Mouse (Mus musculus): ENCODE data around the gene Ccdc28a. TPM values are rescaled to one million over a fixed set of nuclear protein-coding genes. Genes with fewer than 3 reads are reported as not detected.

Gene Ccdc28a
- 17.9 and 20.9 TPM in 2 replicates for polyA plus RNA-seq (2012; rRNA removed)

DNA sequence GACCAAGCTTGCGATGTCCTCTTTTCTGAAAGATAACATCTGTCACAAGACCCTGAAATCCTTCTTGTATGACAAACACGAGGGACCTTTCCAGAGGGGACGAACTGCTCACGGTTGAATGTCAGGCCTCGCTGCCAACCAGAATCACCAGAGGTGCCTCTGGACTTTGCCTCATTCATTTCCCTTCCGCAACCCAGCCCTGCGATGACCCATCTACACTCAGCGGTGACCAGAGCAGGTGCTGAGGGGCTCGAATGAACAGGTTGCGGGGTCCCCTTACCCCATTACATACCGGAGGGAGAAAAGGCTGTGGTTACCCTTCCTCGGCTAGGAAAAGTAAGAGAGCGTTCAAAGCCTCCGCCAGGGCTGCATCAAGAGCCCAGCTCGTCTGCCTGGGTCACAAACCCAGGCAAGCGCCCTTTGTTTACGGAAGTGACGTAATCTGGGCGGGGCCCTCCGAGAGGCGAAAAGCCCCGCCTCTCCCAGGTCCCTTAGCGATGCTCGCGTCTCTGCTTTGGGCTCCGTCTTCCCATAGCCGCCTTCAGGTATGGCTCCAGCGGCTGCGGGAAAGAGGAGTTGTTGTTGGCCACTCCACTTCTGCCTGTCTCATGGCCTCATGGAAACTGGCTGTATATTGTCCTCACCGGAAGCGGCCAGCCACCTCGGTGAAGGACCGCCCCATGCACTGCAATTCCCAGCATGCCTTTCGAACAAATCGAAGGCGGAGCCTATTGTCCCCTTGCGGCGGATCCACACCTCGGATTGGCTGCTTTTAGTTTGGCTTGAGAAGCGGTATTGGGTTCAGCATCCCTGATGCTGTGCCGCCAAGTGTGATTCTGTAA is at the start of gene Ccdc28a:
Gene Ccdc28a, minus strand, starts transcription at position 439 of the 842 bp plus-strand sequence.
- DNase-seq (ENCODE audit: low read depth): peak; percentile 50

DNA sequence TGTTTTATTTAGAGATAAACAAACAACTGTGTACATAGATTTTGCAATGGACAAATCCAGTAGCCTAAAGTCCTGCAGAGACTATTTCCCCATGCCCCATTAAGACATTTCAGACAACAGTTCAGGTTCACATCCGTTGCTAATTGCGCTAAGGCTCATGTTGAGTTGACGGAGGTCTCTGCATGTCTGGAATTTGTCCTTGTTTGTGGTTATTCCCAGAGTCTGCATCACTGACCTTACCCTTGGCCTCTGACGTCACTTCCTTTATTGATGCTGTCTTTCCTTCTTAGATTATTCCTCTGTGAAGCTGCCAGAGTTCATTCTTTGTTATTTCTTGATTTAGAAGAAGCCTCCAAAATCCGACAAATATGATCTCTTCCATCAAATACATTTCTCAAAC is 49.2 kb upstream of the Ccdc28a start:
- no peak for DNase-seq (ENCODE audit: low read depth)

DNA sequence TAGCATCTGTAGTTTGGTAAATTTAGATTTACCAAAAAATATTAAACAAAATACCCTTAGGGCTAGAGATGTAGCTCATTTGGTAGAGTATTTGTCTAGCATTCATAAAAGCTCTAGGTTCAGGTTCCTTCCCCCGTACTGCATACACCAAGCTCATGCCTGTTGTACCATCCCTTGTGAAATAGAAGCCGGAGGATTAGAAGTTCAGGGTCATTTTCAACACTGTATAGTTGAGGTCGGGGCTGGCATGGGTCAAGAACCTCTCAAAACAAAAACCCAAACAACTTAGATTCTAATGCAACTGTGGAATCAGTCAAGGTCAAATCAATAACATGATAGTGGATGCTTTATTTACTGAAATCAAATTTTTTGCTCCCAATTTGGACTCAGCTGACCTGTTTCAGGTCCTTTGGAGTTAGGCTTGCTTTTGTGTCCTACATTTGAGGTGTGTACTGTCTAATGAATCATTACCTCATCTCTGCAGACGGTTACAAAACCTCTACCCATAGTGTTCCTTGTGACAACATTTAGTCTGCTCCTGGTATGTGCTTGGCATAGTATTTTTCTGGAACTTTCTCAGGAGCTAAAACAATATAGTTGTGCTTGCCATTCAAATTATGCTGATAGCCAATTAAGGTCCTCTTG is 41.4 kb upstream of the Ccdc28a start:
- peak; percentile 12 for DNase-seq (ENCODE audit: low read depth)

DNA sequence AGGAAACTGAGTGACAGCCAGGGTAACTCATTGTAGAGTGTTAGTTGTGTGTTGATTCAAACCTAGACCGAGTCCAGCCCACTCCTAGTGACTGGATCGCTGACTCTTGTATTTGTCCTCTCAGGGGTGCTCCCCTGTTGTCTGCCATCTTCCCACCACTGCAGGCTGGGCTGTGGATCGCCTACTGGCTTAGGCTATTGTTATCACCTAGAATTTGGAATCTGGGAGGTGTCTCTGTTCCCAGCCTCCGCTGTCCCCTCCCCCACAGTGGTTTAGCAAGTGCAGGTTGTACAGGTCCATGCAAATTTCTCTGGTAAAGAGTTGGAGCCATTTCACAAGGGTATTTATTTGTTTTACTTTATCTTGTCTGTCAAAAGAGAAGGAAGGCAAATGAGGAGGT is 16.5 kb upstream of the Ccdc28a start:
- no peak for DNase-seq (ENCODE audit: low read depth)

DNA sequence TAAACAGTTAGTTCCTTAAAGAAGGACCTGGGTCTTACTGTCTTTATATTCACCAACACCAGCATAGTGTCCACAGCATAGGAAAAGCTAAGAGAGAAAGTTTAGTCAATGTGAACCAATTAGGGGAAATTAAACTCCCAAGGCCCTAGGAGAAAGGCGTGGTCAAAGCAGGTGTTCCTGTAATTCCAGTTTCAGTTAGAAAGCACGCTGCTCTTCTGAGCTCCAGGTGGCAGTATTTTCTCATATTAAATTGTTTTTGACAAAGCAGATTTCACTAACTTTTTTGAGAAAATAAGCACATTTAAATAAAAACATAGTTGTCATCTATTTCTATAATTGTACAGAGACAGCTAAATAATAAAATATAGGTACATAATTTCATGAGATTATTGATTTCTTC is 8.8 kb upstream of the Ccdc28a start:
- no peak for DNase-seq (ENCODE audit: low read depth)

DNA sequence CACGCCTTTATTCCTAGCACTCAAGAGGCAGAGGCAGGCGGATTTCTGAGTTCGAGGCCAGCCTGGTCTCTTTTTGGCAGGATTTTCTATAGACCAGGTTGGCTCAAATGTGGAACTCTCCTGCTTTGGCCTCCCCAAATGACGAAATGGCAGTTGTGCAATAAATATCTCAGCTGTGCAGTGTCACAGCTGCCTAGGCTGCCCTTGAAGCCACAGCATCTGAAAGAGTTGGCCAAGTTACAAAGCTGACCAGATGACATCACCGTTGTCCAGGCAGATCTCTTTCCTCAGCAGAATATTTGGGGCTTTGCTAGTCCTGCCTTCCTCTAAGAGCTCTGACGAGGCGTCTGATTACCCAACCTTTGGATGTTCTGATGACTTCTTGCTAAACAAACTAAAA is 2.4 kb upstream of the Ccdc28a start:
- peak; percentile 27 for DNase-seq (ENCODE audit: low read depth)

DNA sequence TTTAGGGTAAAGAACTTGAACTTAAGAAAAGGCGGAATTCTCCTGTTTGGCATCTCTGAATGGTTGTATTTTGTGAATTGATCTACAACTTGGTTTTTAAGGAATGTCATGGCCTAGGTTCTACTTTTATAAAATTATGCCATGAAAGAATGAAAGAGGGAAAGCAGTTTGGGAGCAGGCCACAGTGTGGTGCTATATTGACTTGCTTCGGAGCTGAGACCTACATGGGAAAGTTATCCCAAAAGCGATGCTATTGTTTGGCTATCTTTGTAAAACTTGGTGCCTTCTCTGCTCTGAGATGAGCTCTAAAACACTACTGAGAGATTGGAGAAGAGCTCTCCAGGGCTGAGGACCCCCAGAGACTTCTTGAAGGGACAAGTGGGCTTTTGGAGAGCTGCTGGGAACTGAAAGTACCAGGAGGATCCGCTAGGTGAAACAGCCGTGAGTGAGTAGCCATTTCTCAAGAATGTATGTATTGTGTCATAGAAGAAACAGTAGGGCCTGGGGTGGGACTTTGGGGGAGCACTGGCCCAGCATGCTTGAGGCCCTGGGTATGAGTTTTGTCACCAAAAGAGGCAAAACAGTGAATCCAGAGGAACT is 1.6 kb upstream of the Ccdc28a start:
- DNase-seq (ENCODE audit: low read depth): no peak

DNA sequence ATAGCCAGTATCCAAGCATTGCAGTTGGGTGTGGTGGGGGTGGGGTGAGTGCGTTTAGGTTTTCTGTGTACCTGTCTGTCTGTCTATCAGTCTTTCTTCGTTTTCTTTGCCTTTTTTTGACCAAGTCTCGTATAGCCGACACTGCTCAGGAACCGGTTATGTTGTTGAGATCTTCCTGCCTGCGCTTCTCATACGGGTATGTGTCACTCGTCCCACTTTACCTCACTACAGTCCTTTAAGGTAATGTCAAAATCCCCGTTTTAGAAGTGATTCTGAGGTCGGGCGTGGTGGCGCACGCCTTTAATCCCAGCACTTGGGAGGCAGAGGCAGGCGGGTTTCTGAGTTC is 577 bp upstream of the Ccdc28a start:
- no peak for DNase-seq (ENCODE audit: low read depth)

DNA sequence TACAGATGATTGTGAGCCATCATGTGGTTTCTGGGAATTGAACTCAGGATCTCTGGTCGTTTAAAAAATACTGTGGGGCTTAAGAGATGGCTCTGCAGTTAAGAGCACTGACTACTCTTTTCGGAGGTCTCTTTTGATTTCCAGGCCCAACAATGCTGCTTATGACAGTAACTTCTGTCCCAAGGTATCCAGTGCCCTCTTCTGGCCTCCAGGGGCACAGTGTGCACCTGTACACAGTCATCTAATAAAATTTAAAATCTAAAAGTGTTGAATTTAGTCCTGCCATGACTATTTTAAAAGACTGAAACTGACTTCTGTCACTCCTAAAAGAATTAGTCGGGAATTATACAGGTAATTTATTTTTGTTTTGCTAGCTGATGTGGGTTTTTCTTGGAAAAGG is 907 bp downstream of the Ccdc28a start:
- no peak for DNase-seq (ENCODE audit: low read depth)

DNA sequence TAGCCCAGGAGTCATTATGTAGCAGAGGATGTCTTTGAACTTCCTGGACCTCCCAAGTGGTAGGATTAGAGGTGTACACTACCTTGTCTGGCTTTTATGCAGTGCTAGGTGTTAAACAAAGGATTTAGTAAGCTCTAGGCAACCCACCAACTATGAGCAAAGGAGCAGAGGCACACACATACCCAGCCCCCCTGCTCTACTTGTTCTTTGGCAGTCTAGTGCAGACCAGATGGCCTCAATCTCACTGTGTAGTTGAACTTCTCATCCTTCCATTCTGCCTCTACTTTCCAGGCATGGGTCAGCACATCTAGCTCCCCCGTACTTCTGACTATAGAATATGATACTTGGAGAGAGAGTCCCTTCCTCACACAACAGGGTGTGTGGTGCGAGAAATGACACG is 10.4 kb downstream of the Ccdc28a start:
- DNase-seq (ENCODE audit: low read depth): no peak

DNA sequence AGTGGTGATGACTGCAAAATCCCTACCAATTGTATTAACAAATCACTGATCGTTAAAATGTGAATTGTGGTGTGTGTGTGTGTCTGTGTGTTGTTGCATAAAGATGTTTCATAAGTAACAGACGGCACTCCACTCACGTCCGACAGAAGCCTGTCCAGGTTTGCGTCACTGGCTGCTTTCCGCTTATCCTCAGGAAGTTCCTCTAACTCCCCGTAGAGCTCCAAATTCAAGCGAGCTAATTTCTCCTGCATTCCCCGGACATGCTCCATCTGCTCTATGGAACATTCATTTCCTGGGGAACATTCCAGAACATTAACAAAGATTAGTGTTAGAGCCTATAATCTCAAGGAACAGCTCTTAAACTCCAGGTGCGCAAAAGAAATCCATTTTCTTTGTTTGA is 15.4 kb downstream of the Ccdc28a start:
- no peak for DNase-seq (ENCODE audit: low read depth)

DNA sequence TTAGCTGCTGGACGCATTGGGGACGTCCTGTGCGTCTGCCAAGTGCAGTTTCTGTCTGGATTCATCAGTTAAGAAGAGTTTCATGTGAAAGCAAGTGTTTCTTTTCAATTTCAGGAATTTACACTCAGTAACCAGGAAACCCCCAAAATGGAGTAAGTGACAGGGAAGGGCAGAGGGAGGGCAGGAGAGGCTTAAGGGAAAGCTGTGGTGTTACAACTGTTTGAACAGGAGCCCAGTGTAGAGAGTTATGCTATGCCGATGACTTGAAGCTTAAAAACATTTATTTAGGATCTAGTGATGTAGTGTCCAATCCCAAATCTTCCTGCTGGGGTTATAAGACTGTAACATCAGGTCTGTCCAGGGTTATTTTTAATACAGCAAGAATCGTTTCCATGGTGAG is 20.7 kb downstream of the Ccdc28a start:
- DNase-seq (ENCODE audit: low read depth): no peak

DNA sequence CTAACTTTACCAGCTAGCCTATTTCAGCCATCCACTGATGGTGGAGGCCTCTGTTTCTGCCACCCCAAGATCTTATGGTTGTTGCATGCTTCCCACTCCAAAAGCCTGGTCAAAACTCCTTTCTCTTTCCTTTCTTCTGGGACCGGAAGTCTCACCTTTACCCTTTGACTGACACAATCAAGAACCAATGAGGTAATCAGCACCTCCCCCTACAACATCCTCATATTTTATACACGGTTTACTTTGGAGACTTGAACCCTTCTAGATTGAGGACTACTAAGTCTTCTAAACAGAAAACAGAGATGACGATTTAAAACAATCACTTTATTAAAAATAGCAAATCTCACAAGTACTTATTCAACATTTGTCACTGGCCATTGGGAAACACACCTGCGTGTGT is 21.4 kb downstream of the Ccdc28a start:
- DNase-seq (ENCODE audit: low read depth): no peak

DNA sequence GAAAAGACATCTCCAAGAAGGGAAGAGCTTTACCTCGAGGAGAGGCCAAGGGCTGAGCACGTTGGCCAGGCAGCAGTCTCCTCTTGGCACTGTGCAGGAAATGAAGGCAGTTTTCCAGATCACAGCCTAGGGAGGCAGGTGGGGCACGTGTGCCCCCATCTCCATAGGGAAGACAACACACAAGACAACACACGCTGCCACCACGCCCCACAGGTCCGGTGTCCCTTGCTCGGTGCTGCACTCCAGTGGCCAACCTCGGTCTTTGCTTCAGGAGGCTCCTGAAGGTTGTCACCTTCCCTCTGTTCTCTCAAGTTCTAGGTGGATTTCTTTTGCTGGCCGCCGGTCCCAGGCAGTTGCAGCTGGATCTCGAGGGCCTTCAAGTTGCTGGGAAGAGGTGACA is 24.1 kb downstream of the Ccdc28a start, which contains the start of gene Ect2l:
Gene Ect2l, minus strand, starts transcription at position 165 of the 400 bp plus-strand sequence.
- DNase-seq (ENCODE audit: low read depth): no peak

DNA sequence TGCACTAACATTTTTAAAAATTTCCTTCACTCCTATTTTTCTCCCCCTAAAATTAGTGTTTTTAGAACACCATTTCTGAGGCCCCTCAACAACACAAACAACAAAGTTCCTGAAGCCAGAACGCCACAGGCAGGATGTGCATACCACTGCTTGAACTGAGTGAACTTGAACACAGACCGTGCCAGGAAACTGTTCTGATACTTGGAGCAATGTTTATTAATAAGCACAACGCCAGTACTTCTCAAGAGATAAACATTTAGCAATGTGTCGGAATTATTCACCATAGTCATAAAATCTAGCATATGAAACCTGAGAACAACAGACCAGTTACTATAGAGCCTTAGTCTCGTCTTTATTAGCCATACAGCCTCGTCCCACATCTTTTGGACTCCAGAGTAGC is 24.7 kb downstream of the Ccdc28a start:
- no peak for DNase-seq (ENCODE audit: low read depth)

DNA sequence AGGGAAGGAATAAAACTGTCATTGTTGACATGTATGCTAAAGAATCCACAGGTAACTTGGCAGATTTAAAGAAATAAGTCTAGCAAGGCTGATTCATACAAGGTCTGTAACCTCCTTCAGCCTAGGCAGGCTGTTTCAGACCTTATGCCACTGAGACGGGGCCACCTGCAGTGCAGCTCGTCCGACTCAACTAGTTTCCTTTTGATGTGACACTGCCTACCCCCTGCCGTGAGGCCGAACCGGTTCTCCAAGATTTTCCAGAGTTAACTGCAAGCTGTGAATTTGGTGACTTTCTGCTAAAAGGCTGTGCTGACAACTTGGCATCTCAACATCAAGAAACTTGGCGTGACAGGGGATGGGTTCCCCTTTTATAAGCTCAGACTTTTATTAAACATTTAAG is 30.7 kb downstream of the Ccdc28a start:
- no peak for DNase-seq (ENCODE audit: low read depth)

DNA sequence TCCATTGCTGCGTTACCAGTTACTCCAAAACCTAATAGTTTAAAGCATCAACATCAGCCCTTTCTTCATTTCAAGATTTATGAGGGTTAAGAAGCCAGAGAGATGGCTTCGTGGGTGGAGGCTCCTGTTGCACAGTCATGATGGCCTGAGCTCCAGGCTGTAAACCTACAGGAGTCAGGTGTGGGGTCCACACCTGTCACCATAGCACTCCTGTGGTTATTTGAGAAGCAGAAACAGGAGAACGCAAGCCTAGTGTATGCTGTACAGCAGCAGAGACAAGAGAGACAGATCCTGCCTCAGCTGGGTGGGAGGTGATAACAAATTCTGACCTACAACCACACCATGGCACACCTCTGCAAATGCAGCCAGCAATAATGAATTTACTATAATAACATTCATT is 32.4 kb downstream of the Ccdc28a start:
- DNase-seq (ENCODE audit: low read depth): no peak

DNA sequence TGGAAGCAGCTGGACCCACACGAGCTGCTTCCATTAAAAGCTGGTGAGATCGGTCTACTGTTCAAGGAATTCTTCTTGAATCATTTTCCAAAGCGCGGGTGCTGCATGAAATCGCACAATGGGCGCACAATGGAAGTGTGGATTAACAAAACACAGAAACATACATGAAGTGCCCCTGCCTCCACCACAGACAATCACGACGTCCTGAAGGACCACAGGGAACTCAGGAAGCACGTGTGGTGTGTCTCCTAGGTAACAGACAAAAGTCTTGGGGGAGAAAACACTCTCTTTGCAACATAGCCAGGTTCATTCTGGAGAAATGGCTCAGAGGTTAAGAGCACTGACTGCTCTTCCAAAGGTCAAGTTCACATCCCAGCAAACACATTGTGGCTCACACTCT is 34.1 kb downstream of the Ccdc28a start:
- DNase-seq (ENCODE audit: low read depth): no peak

DNA sequence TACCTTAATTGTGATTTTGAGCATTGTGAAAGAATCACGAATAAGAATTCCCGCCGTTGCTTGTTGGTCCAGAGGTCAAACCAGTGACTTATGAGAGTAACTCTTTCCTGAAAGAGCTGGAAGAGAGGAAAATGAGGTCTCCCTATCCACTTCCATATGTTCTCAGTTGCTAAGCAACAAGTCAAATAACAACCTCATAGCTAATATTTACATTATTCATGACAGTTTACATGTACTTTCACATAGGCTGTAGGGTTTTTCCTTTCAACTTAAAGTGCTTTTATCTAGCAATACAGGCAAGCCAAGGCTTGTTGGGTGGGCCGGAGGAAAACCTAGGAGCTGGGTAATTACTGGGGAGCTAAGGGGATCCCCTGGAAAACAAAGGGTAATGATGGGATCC is 34.9 kb downstream of the Ccdc28a start:
- no peak for DNase-seq (ENCODE audit: low read depth)

DNA sequence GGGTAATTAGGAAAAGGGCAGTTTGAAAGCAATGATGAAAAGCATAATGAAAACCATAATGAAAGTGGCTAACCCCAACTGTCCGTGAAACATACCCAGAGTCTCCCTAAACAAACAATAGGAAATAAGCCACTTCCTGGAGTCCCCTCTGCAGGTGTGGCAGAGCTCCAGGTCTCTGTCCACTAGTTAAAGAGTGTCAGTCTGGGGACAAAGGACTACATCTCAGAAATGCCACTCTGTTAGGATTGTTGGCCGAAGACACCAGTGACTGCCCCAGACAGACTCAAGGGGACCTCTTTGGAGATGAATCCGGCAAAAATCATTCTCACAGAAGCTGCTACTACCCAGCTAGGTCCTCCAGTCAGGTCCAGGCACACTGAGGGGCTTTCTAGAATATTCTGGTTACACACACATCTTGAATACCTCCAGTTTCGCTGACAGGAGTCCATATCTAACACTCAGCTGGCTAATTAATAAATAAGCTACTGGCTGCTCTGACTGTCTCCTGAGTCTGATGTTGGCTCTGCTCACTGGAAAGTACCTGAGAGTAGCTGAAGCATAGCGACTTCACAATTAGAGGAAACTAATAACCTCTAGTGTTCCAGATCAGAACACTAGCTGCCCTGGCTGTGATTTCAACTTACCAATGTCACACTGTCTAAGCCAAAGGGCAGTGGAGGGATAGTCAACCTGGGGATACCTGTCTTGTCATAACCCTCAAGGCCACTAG is 36.3 kb downstream of the Ccdc28a start:
- DNase-seq (ENCODE audit: low read depth): no peak

DNA sequence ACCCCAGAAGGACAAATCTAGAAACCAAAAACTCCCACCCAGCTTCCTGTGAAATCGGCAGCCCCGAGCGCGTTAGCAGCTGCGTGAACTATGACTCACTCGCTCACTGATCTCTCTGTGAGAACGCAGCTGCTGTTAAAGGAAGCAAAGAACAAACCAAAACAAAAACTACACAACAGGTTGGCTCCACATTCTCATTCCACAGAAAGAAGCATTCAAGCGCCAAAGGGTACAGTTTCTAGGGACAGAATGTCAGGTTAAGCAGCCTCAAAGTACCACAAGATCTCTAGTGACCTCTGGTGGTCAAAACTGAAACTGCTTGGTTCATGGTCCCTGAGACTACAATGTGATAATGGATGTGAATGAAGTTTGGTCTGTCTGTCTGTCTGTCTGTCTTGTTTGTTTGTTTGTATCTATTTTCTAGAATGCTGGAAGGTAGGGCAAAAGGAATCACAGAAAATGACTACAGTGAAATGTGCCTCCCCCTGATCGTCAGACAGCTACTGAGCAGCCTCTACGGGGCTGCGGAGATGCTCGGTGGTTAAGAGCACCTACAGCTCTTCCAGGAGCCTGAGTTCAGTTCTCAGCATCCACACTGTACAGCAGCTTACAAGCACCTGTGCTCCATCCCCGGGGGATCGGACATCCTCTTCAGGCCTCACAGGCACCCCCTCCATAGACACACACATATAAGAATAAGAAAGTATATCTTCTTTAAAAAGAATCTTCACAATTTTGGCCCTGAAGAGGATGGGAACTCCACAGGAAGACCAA is 37.4 kb downstream of the Ccdc28a start:
- no peak for DNase-seq (ENCODE audit: low read depth)

DNA sequence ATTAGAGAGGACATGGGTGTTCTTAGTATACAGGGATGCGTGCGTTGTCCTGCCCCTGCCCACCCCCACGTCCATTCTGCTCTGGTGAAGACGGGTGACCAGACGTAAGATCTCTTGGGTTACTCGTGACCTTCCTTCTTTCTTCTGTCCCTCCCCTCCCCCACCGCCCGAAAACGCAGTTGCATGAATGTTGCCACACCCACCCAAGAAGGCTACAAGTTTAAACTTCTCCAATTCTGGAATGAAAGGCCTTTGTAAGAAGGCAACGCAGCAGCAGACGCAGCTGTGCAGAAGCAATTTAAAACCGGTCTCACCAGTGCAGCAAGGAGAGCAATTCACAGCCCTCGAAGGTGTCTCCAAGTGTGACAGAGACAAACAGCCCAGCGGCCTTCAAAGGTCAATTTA is 40.1 kb downstream of the Ccdc28a start:
- DNase-seq (ENCODE audit: low read depth): peak; percentile 74

Measured in gonadal fat pad, adult 2 months (tissue).